Mouse (Mus musculus): ENCODE measurements around the gene Atp2a3. TPM values are rescaled to one million over a fixed set of nuclear protein-coding genes. Genes with fewer than 3 reads are reported as not detected.

Gene Atp2a3
- polyA plus RNA-seq, 1 experiment from 2014 or later: 4.1 TPM

DNA sequence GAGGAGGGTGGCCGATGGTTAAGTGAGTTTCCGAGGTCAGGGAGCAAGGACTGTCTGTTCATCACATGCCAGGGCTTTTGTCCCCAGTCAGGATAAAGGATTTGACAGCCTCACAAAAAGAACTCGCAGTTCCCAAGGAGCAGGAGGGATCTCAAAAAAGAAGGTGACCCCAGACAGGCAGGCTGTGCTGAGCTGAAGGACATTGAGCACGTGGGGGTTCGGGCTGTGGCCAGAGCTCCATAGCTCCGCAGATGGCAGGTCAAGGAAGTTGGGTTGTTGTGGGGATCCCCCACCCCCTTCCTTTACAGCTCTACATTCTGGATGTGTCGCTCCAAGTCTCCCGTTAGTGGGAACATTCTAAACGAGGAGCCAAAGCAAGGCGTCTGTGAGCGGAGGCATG, 13.1 kb upstream of the Atp2a3 start:
- Histone ChIP-seq H3K4me1 (peaks cover 51% of the 10 kb centered on the region), H3K36me3 (no peaks in the 10 kb centered on the region), H3K27ac (peak overlapping the region; percentile 75; the same call in 1 of the 2 replicates), H3K27me3 (ENCODE audit: insufficient read depth, poor library complexity, severe bottlenecking) (peaks cover 20% of the 10 kb centered on the region; the same call in 1 of the 2 replicates), H3K4me3 (no peak overlapping the region), H3K9me3 (no peaks in the 10 kb centered on the region)
- DNase-seq (ENCODE audit: low spot score): no peak
- WGBS: 73% methylated on average over 11 of the region's 11 CpGs

DNA sequence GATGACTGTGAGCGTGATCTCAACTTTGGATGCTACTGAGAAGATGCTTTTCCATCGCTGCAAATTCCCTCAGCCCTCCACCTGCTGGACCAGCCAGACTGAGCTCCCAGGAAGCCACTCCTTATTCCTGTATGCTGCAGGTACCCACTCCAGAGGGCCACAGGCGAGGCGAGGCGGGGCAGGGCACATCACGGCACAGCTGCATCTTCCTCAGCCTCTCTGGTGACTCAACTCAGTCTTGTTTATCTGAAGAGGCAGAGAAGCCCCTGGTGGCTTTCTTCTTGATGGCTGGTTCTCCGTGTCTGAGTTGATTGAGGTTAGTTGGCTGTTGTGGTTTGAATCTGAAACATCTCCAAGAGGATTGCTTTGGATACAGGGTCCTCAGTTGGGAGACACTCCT, 12.7 kb upstream of the Atp2a3 start:
- H3K36me3 ChIP-seq: no peaks in the 10 kb centered on the region
- peaks cover 18% of the 10 kb centered on the region; the same call in 1 of the 2 replicates for H3K27me3 ChIP-seq (ENCODE audit: insufficient read depth, poor library complexity, severe bottlenecking)
- DNase-seq (ENCODE audit: low spot score): no peak
- H3K9me3 ChIP-seq: no peaks in the 10 kb centered on the region
- WGBS: 66% methylated on average over 7 of the region's 7 CpGs
- H3K4me3 ChIP-seq: no peak overlapping the region
- H3K4me1 ChIP-seq: peaks cover 56% of the 10 kb centered on the region
- H3K27ac ChIP-seq: peak overlapping the region; percentile 16; the same call in 1 of the 2 replicates

DNA sequence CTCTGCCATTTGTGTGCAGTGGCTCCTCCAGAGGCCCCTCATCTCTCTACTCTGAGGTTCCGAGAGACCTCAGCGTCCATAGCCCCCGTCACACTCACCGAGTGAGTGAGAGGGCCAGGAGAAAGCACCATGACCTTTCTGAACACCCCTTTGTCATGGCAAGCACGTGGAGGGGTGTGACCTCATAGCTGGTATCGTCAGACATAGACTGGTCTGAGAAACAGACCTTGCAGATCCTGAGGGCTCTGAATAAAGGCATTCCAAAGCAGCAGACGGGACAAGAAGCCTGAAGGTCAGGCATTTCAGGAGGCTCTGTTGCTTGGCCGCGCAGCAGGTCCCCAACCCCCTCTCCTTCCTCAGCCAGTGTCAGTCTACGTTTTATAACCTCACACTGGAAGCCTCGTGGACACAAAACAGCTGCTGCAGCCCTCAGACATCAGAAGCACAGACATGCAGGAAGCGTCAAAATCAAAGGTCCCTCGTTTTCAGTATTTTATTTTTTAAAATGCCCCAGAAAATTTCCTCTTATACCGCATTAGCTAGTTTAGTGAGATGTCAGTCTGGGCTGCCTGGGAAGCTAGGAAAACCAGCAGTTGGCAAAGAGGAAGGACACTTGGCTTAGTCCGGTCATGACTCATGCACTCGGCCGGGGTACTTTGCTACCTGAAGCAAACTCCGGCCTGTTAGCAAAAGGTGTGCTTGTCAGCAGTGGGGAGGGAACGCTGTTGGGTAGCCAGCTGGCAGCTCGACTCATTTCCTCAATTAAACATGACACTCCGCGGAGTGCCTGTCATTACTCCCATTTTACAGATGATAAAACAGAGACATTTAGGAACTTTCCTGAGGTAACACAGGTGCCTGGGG, 9.6 kb upstream of the Atp2a3 start:
- no peak for DNase-seq (ENCODE audit: low spot score)
- Histone ChIP-seq H3K36me3 (no peaks in the 10 kb centered on the region), H3K27me3 (ENCODE audit: insufficient read depth, poor library complexity, severe bottlenecking) (peaks cover 15% of the 10 kb centered on the region; the same call in 1 of the 2 replicates), H3K4me3 (no peak overlapping the region), H3K4me1 (peaks cover 64% of the 10 kb centered on the region), H3K9me3 (no peaks in the 10 kb centered on the region), H3K27ac (peak overlapping the region; percentile 50; the same call in 1 of the 2 replicates)
- WGBS: 57% methylated on average over 22 of the region's 22 CpGs

DNA sequence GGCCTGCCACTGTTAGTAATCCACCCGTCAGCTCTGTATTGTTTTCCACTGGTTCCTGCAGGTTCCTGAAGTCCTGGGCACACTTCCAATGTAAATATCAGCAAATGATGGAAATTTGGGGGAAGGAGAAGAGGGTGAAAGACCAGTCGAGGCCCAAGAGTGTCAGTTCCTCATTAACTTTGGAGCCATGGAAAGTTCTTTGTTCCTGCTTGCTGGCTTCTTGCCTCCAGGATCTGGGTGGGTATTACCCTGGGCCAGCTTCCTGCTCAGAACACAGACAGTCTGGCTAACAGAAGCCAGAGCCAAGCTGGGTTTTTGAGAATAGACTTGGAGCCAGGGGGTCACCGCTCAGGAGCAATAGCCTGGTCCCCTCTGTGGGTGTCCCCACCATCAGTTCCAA, 8.7 kb upstream of the Atp2a3 start:
- H3K36me3 ChIP-seq: no peaks in the 10 kb centered on the region
- DNase-seq (ENCODE audit: low spot score): no peak
- peaks cover 15% of the 10 kb centered on the region; the same call in 1 of the 2 replicates for H3K27me3 ChIP-seq (ENCODE audit: insufficient read depth, poor library complexity, severe bottlenecking)
- no peak overlapping the region for H3K4me3 ChIP-seq
- no peaks in the 10 kb centered on the region for H3K9me3 ChIP-seq
- peak overlapping the region; percentile 72; the same call in 1 of the 2 replicates for H3K27ac ChIP-seq
- WGBS: 61% methylated on average over 3 of the region's 3 CpGs
- H3K4me1 ChIP-seq: peaks cover 56% of the 10 kb centered on the region

DNA sequence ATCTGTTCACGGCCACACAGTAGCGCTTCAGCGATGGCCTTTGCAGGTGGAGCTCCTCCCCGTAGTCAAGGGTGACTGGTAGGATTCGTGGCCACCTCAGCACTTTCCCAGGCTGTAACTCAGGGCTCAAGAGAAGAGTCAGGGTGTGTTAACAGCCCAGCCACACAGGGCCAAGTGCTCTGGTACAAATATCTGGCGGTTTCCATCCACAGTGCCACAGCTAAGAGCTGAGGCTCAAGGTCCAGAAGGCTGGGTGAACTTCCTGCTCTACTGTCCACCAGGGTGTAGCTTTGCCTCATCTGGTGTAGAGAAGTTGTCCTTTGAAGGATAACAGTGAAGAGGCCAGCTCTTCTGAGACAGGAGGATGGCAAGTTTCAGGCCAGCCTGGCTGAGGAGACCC, 8.3 kb upstream of the Atp2a3 start:
- WGBS: 84% methylated on average over 6 of the region's 6 CpGs

DNA sequence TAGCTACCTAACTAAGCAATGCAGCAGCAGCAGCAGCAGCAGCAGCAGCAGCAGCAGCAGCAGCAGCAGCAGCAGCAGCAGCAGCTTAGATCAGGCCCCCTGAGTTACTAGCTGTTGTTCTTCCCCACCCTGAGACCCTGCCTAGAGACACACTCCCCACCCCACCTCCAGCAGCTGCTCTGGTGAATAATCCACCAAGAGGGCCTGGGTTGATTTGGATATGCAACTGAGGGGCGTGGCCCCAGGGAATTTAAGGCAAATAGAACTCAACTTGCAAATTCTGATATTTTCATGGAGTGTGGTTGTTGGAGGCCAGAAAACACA, 7.9 kb upstream of the Atp2a3 start:
- WGBS: 68% methylated on average over 1 of the region's 1 CpGs
- no peaks in the 10 kb centered on the region for H3K36me3 ChIP-seq
- H3K27me3 ChIP-seq (ENCODE audit: insufficient read depth, poor library complexity, severe bottlenecking): peaks cover 10% of the 10 kb centered on the region; the same call in 1 of the 2 replicates
- no peak overlapping the region for H3K4me3 ChIP-seq
- peak overlapping the region; percentile 72; the same call in 1 of the 2 replicates for H3K27ac ChIP-seq
- H3K9me3 ChIP-seq: no peaks in the 10 kb centered on the region
- DNase-seq (ENCODE audit: low spot score): no peak
- peaks cover 47% of the 10 kb centered on the region for H3K4me1 ChIP-seq

More for the DNA sequence above, 8.3 kb upstream of the Atp2a3 start:
- H3K36me3 ChIP-seq: no peaks in the 10 kb centered on the region
- H3K27ac ChIP-seq: peak overlapping the region; percentile 72; the same call in 1 of the 2 replicates
- no peak overlapping the region for H3K4me3 ChIP-seq
- peaks cover 51% of the 10 kb centered on the region for H3K4me1 ChIP-seq
- no peaks in the 10 kb centered on the region for H3K9me3 ChIP-seq
- peaks cover 13% of the 10 kb centered on the region; the same call in 1 of the 2 replicates for H3K27me3 ChIP-seq (ENCODE audit: insufficient read depth, poor library complexity, severe bottlenecking)
- DNase-seq (ENCODE audit: low spot score): no peak

DNA sequence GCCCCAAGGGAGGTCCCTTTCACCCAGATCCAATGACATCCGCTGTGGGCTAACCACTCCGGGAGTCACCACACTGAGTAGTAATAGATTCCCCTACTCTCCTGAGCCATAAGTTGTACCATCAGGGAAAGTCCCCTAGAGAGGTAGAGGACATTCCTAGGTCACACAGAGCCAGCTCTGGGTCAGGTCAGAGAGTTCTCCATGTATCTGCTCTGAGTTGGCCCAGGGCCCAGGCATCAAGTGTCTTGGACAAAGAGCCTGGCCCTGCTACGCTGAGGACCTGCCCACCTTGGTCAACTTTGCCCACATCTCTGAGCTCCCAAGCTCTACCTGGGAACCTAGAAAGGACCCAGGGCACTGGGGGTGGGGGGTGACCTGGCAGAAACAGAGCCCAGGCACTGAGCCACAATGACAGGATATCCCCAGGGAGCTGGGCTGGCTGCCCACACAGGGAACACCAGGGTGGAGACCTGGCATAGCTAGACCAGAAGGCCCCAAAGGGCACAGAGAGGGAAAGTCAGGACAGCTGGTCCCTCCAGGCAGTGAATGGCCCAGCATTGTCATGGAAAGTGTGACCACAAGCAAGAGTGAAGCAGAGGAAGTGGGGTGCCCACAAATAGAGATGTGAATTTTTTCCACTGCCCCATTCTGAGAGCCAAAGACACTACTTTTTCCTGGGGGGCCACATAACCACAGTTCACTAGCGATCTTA, 7.4 kb upstream of the Atp2a3 start:
- no peak for DNase-seq (ENCODE audit: low spot score)
- Histone ChIP-seq H3K4me1 (peaks cover 45% of the 10 kb centered on the region), H3K27ac (peak overlapping the region; percentile 72; the same call in 1 of the 2 replicates), H3K36me3 (no peaks in the 10 kb centered on the region), H3K4me3 (no peak overlapping the region), H3K9me3 (no peaks in the 10 kb centered on the region), H3K27me3 (ENCODE audit: insufficient read depth, poor library complexity, severe bottlenecking) (0 out of 2 replicates have a peak, but pooled peaks cover 10% of the 10 kb centered on the region)
- WGBS: 80% methylated on average over 4 of the region's 4 CpGs

DNA sequence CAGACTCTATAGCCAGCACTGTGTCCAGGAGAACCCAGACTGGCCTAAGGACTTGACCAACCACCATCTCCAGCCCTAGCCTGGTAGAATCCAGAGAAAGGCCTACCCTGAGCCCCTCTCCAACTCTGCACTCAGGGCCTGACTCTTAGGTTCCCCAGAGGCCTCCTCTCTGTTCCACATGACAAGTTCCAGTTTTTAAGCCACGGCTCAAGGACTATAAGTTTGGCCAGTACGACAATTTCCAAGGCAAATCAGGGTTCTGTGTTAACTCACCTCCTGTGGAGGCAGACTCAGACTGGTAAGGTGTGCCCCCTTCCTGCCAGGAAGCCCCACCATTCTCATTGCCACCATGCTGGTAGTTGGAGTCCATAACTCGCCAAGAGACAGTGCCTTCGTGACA, 6.8 kb upstream of the Atp2a3 start:
- WGBS: 86% methylated on average over 4 of the region's 4 CpGs
- Histone ChIP-seq H3K4me1 (peaks cover 45% of the 10 kb centered on the region), H3K27me3 (ENCODE audit: insufficient read depth, poor library complexity, severe bottlenecking) (peaks cover 15% of the 10 kb centered on the region), H3K9me3 (no peaks in the 10 kb centered on the region), H3K27ac (peak overlapping the region; percentile 31; the same call in 1 of the 2 replicates), H3K36me3 (no peaks in the 10 kb centered on the region), H3K4me3 (no peak overlapping the region)
- DNase-seq (ENCODE audit: low spot score): no peak

DNA sequence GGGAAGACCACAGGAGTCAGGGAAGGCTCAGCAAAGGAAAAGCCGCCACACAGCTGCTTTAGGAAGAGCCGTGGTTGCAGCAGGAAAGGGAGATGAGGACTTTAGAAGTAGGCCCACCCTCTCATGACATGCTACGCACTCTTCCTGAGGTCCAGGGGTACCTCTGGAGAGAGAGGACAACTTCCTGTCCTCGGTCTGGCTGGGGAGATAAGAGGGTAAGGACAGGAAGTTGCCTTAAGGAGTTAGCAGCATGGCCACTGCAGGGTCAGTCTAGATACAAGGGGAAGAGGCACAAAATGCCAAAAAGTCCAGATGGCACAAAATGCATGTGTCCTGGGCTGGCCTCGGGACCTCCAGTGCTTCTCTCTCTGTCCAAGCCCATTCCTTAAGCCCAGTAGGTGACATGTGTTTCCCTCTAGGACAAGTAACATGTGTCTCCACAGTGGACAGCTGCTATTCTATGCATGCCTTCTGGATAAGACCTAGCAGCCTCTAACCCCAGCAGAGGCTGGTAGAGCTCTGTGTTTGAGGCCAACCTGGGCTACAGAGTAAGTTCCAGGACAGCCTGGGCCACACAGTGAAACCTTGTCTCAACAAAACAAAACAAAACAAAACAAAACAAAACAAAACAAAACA, 5.5 kb upstream of the Atp2a3 start:
- 42% methylated on average over 5 of the region's 5 CpGs for WGBS
- Histone ChIP-seq H3K36me3 (no peaks in the 10 kb centered on the region), H3K27me3 (ENCODE audit: insufficient read depth, poor library complexity, severe bottlenecking) (peaks cover 28% of the 10 kb centered on the region), H3K27ac (peak overlapping the region; percentile 52), H3K4me3 (no peak overlapping the region), H3K9me3 (no peaks in the 10 kb centered on the region), H3K4me1 (peaks cover 48% of the 10 kb centered on the region)
- no peak for DNase-seq (ENCODE audit: low spot score)

DNA sequence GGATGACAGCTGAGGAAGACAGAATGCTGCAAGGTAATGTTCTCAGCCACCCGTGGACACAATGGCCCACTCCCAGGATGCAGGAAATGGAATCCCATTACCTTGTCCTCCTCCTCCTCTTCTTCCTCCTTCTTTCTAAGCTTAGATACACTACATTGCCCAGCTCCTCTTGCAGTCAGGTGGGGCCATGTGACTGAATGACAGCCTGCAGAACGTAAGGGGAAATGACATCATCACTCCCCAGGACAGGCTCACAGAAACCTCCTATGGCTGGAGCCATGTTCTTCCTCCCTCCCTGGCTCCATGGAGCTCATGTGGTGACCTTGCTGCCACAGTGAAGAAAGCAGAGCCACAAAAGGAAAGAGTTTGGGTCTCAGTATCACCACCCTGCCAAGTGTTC, 3.7 kb upstream of the Atp2a3 start:
- Histone ChIP-seq H3K4me3 (no peak overlapping the region), H3K36me3 (no peaks in the 10 kb centered on the region), H3K9me3 (no peaks in the 10 kb centered on the region), H3K27ac (no peak overlapping the region), H3K4me1 (peaks cover 57% of the 10 kb centered on the region), H3K27me3 (ENCODE audit: insufficient read depth, poor library complexity, severe bottlenecking) (peaks cover 46% of the 10 kb centered on the region)
- DNase-seq (ENCODE audit: low spot score): no peak
- WGBS: 41% methylated on average over 2 of the region's 2 CpGs

DNA sequence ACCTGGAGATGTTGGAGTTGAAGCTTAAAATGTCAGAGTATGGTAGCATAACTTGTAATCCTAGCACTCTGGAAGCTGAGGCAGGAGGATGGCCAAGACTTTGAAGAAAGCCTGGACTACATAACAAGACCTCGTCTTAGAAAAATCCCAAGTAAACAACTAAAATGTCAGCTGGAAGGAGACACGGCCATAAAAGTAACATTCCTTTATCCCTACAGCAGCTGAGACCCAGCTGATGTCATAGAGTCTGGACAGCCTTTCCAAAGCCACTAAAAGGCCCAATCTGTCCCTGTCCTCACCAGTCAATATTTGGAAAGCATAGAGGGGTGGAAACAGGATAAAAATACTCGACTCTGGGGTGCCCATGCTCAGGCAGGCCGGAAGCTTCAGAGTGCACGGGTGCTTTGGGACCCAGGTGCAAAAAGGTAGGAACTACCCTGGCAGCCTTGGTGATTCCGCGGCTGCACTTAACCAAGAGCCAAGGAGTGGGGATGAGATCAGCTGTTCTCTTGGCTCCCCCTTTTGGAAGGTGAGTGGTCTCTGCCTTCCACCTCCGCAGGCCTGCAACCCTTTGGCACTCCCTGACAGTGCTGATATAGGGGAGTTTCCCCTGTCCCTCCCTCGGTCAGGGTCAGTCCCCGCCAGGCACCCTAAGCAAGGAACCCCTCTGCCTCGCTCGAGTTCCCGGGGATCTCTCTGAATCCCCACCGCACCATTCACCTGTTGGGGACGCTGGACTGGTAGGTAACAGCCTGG, 867 bp upstream of the Atp2a3 start:
- no peak for DNase-seq (ENCODE audit: low spot score)
- 12% methylated on average over 15 of the region's 15 CpGs for WGBS
- Histone ChIP-seq H3K36me3 (no peaks in the 10 kb centered on the region), H3K4me1 (peaks cover 51% of the 10 kb centered on the region), H3K9me3 (no peaks in the 10 kb centered on the region), H3K27me3 (ENCODE audit: insufficient read depth, poor library complexity, severe bottlenecking) (peaks cover 59% of the 10 kb centered on the region), H3K27ac (no peak overlapping the region), H3K4me3 (peak overlapping the region; percentile 62)

DNA sequence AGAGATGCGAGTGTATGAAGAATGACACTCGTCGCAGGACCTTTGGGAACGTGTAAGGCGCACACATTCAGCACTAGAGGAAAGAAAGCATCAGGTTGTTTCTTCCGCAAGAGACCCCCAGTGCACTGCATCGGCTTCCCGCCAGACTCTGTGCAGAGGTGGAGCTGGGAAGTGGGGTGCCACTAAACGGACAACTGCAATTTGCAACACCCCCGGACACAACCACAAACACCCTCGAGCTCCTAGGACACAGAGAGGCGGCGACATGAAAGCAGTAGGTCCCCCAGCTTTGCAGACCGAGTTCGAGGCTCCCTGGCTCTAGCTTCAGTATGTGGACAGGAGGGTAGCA, 272 bp upstream of the Atp2a3 start:
- Histone ChIP-seq H3K27ac (peak overlapping the region; percentile 56), H3K27me3 (ENCODE audit: insufficient read depth, poor library complexity, severe bottlenecking) (peaks cover 61% of the 10 kb centered on the region), H3K36me3 (no peaks in the 10 kb centered on the region), H3K9me3 (no peaks in the 10 kb centered on the region), H3K4me1 (peaks cover 50% of the 10 kb centered on the region), H3K4me3 (peak overlapping the region; percentile 62)
- WGBS: 4% methylated on average over 15 of the region's 15 CpGs
- DNase-seq (ENCODE audit: low spot score): no peak

Measured in heart, embryonic 10.5 days (tissue).